Mouse (Mus musculus): ENCODE measurements around the gene Mllt3. TPM values are rescaled to one million over a fixed set of nuclear protein-coding genes. Genes with fewer than 3 reads are reported as not detected.
A peak's percentile ranks its signal among the peaks of the same experiment; 100 is the strongest.

Gene Mllt3
- polyA plus RNA-seq, 1 experiment from 2014 or later, result 37.9 TPM

- POLR2A ChIA-PET, result no interaction called here
- no peak for ATAC-seq
- CTCF ChIA-PET, result interaction anchor here (0.7 to 1.2 kb wide), 2 partner anchors 11 to 14 kb away, joined by 3 read pairs; no protein-coding TSS in a partner anchor
- DNase-seq (ENCODE audit: low read depth, low spot score), result no peak
- no peak for TF ChIP-seq CTCF (IDR thresholded peaks at IDR 0.05)
- in situ Hi-C loops (cut with MboI; ENCODE audit: low pct_unique_long_range_greater_than_20kb), result no loop called here
- H3K27me3 ChIP-seq, result no peaks in the 10 kb centered on the region
These were observed 202.3 kb downstream of the Mllt3 start for GRCm38 (mm10) chr4:87830794-87831306.

DNA sequence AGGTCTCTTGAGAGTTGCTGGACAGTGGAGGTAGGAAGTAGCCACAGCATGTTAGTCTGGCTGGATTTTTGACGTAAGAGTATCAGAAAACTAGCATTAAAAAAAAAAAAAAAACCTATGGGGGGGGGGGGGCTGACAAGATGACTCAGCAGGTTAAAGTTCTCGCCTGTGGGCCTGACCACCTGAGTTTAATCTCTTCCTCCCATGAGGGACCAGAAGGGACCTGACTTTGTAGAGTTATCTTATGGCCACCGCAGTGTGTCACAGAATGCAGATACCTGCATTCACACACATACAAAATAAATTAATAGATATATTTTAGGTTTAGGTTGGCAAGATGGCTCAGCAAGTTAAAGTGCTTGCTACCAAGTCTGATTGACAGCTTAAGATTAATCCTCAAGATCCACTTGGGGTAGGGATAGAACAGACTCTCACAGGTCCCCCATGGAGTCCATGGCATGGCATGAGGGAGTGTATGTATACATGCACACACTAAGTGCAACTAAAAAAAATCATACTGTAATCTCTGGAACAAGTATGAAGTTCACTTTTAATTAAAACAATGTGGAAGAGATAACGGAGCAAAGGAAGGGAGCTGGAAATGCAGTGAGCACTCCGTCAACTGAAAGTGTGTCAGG lies 203.6 kb downstream of the Mllt3 start:
- ChIA-PET CTCF (interaction anchor here (1.2 kb wide), 1 partner anchor 10 kb away, joined by 3 read pairs; no protein-coding TSS in a partner anchor), POLR2A (interaction anchor here (0.6 kb wide), 1 partner anchor 12 kb away, joined by 6 read pairs; no protein-coding TSS in a partner anchor)
- TF ChIP-seq CTCF (IDR thresholded peaks at IDR 0.05), result no peak
- no peaks in the 10 kb centered on the region for H3K27me3 ChIP-seq
- in situ Hi-C loops (cut with MboI; ENCODE audit: low pct_unique_long_range_greater_than_20kb), result no loop called here
- ATAC-seq (no peak), DNase-seq (ENCODE audit: low read depth, low spot score) (no peak)

DNA sequence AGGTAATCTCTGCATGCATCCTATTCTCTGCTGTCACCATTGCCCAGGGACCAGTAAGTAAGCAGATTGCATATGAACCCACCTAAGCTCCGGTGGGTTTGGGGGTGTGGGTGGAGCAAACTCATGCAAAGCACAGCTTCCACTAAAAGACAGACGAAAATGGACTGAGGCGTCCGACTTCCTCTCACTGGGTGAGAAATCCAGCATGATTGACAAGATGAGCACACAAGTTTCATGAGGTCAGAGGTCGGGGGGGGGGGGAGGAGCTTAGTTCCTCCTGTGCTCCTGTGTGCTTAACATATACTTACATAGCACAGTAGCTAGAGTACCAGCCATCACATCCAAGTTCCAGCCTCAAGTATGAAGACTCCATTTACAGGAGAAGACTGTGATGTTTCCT lies 206.8 kb downstream of the Mllt3 start:
- TF ChIP-seq CTCF (IDR thresholded peaks at IDR 0.05), result no peak

DNA sequence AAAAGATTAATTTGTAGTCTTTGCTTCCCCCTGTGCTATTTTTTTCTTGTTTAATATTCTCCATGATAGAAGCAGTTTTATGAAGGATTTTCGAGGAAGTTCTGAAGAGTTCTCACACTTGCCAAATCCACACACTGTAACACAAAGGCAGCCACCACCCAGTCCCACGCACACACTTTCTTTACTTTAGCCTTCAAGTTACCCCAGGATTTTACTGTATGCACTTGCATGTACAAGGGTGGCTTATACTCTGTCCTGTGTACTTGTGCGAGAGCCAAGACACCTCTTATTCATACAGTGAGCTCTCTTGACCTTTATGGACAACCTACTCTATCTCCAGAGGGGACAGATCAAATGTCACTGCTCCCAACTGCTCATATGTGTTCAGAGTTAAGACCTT lies 209.5 kb downstream of the Mllt3 start:
- ChIA-PET POLR2A (no interaction called here), CTCF (no interaction called here)
- ATAC-seq, result no peak
- TF ChIP-seq CTCF (IDR thresholded peaks at IDR 0.05), result no peak
- no peaks in the 10 kb centered on the region for H3K27me3 ChIP-seq
- in situ Hi-C loops (cut with MboI; ENCODE audit: low pct_unique_long_range_greater_than_20kb), result no loop called here
- DNase-seq (ENCODE audit: low read depth, low spot score), result no peak

More for the DNA sequence above, 206.8 kb downstream of the Mllt3 start:
- ATAC-seq (no peak), DNase-seq (ENCODE audit: low read depth, low spot score) (no peak)
- ChIA-PET POLR2A (interaction anchor here (0.5 to 0.6 kb wide), 2 partner anchors 42 to 194 kb away, joined by 3 to 6 read pairs; no protein-coding TSS in a partner anchor), CTCF (no interaction called here)
- in situ Hi-C loops (cut with MboI; ENCODE audit: low pct_unique_long_range_greater_than_20kb), result no loop called here
- no peaks in the 10 kb centered on the region for H3K27me3 ChIP-seq

- ChIA-PET CTCF (no interaction called here), POLR2A (no interaction called here)
- no peak for DNase-seq (ENCODE audit: low read depth, low spot score)
- in situ Hi-C loops (cut with MboI; ENCODE audit: low pct_unique_long_range_greater_than_20kb), result no loop called here
- no peaks in the 10 kb centered on the region for H3K27me3 ChIP-seq
- ATAC-seq, result no peak
- no peak for TF ChIP-seq CTCF (IDR thresholded peaks at IDR 0.05)
These were observed 210.0 kb downstream of the Mllt3 start for GRCm38 (mm10) chr4:87823191-87823590.

DNA sequence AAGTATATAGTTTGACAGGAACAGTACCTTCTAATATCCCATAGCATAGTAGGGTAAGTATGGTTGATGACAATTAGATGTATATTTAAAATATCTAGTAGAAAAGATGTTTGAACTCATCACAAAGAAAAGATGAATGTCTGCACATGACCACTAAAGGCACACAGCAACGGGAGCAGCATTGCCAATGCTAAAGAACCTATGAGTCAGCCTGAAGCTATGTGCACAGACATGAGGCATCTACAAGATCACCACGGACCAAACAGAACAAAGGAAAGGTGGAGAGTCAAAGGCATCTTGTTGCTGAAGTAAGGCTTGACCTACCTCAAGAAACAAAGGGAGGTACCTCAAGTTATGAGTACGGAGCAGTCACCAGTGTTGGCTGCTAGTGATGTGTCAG lies 212.3 kb downstream of the Mllt3 start:
- no peaks in the 10 kb centered on the region for H3K27me3 ChIP-seq
- no peak for TF ChIP-seq CTCF (IDR thresholded peaks at IDR 0.05)
- ChIA-PET POLR2A (no interaction called here), CTCF (interaction anchor here (0.9 to 1.8 kb wide), 2 partner anchors 11 to 14 kb away, joined by 3 to 4 read pairs; no protein-coding TSS in a partner anchor)
- no peak for DNase-seq (ENCODE audit: low read depth, low spot score)
- in situ Hi-C loops (cut with MboI; ENCODE audit: low pct_unique_long_range_greater_than_20kb), result no loop called here
- ATAC-seq, result peak; percentile 87

DNA sequence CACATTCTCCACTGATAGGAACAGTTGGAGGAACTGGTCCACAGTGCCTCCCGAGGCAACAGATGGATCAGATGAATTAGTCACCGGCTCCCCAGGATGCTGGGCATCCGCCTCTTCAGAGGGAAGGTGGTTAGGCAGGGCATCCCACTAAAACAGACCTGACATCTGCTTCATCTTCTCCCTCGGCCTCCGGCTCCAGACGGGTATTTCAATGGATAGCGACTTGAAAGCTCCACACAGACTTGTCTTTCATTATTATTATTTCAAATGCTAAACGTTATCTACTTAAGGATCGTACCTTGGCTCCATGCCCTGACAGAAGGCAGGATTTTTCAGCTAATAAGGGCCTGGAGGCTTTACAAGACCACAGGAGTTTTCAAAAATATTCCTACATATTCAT lies 214.0 kb downstream of the Mllt3 start:
- ChIA-PET CTCF (interaction anchor here (1.0 to 1.3 kb wide), 3 partner anchors 10 to 46 kb away, joined by 3 read pairs; no protein-coding TSS in a partner anchor), POLR2A (no interaction called here)
- in situ Hi-C loops (cut with MboI; ENCODE audit: low pct_unique_long_range_greater_than_20kb), result no loop called here
- DNase-seq (ENCODE audit: low read depth, low spot score) (no peak), ATAC-seq (no peak)
- no peak for TF ChIP-seq CTCF (IDR thresholded peaks at IDR 0.05)
- no peaks in the 10 kb centered on the region for H3K27me3 ChIP-seq

GRCm38 (mm10) chr4:87818276-87818675 lies 214.9 kb downstream of the Mllt3 start:
- TF ChIP-seq CTCF (IDR thresholded peaks at IDR 0.05), result no peak
- DNase-seq (ENCODE audit: low read depth, low spot score) (no peak), ATAC-seq (no peak)
- in situ Hi-C loops (cut with MboI; ENCODE audit: low pct_unique_long_range_greater_than_20kb), result no loop called here
- H3K27me3 ChIP-seq, result no peaks in the 10 kb centered on the region
- CTCF ChIA-PET, result interaction anchor here (1.1 kb wide), 1 partner anchor 46 kb away, joined by 3 read pairs; no protein-coding TSS in a partner anchor
- POLR2A ChIA-PET, result no interaction called here

DNA sequence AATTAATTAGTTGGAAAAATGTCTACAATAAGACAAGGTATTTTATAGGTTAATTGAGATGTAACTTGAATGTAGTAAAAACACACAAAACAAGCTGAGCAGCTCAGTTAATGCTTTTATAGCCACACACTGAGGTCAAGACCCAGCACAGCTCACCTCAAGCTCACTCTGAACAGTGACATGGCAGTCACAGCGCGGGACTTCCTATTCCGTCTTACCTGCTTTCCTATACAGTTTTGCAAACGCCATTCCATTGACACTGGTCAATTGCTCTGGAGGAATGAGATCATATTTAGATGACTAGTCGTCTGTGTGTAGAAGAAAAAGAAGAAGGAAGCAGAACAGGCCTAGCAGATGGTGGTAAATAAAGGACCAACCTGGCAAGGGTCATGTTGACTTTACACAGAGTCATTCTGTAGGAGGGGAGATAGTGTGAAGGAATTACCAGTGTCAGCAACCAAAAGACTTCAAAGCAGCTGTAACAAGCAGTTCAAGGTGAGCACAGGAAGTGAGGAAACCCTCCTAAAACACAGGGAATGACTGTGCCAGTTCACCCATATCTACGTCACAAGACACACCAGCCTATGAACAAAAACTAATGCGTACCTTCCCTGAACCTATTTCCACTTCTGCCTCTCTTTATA lies 217.6 kb downstream of the Mllt3 start:
- no peak for TF ChIP-seq CTCF (IDR thresholded peaks at IDR 0.05)
- CTCF ChIA-PET, result interaction anchor here (1.6 kb wide), 1 partner anchor 168 kb away, joined by 3 read pairs; no protein-coding TSS in a partner anchor
- in situ Hi-C loops (cut with MboI; ENCODE audit: low pct_unique_long_range_greater_than_20kb), result no loop called here
- H3K27me3 ChIP-seq, result no peaks in the 10 kb centered on the region
- no peak for DNase-seq (ENCODE audit: low read depth, low spot score)
- POLR2A ChIA-PET, result interaction anchor here (0.6 kb wide), 1 partner anchor 359 kb away, joined by 5 read pairs; no protein-coding TSS in a partner anchor
- no peak for ATAC-seq

DNA sequence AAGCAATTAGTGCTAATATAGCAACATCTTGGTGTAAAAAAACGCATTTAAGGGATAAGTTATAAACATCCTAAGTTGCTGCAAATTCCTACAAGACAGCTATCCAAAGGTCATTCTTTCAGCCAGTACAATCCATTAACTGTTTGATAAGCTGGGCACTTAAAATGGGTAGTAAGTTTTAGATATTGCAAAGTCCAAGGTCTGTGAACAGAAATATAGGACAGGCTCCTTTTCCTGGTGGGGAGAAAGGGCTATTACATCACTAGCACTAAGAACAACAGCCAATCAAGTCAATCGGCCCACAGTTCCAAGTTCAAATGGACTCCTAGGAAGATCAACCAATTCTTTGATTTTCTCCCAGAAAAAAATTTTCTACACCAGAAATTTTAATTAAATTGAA lies 221.3 kb downstream of the Mllt3 start:
- no peaks in the 10 kb centered on the region for H3K27me3 ChIP-seq
- CTCF ChIA-PET, result no interaction called here
- in situ Hi-C loops (cut with MboI; ENCODE audit: low pct_unique_long_range_greater_than_20kb), result no loop called here
- POLR2A ChIA-PET, result interaction anchor here (0.6 kb wide), 1 partner anchor 421 kb away, joined by 4 read pairs; no protein-coding TSS in a partner anchor
- ATAC-seq, result no peak
- no peak for DNase-seq (ENCODE audit: low read depth, low spot score)
- no peak for TF ChIP-seq CTCF (IDR thresholded peaks at IDR 0.05)
